In genomic region chr10:68127104-68127503, GRCm38 (mm10) we compare ENCODE assay signal across 13 mouse cellular contexts.
A peak's percentile ranks its signal among the peaks of the same experiment; 100 is the strongest.
DNase-seq lines count a peak whose midpoint lies in the region; ATAC-seq and TF ChIP-seq lines count a peak whose summit lies in the region.
"Had no signal": no experiment of that assay in that cellular context is flagged by ENCODE, and none has a peak within 500 bp of the region (broad histone marks: within the 10 kb centered on the region; RNA-seq: fewer than 3 reads in every experiment).

No protein-coding gene starts in this region.

- peaks cover 9% of the 10 kb centered on the region; the same call in 1 of the 2 replicates for H3K4me1 ChIP-seq in kidney, adult 2 months (ENCODE audit: control insufficient read depth, insufficient read depth, low read length)
- peaks cover 17% of the 10 kb centered on the region; the same call in 1 of the 2 replicates for H3K4me1 ChIP-seq in intestine, postnatal 0 days (replicated peaks; ENCODE audit: control insufficient read depth, insufficient read depth, low read length)
- H3K4me1 ChIP-seq in forebrain, postnatal 0 days (ENCODE audit: insufficient read depth) = 0 out of 2 replicates have a peak, but pooled peaks cover 3% of the 10 kb centered on the region

- peak; percentile 12 for ATAC-seq in CD4-positive, CD25-positive, alpha-beta regulatory T cell, adult 4 months
- peak; percentile 84 for ATAC-seq in intestine, postnatal 0 days
- no peak for ATAC-seq in forebrain, postnatal 0 days
- ATAC-seq: forebrain, embryonic 15.5 days; inflammation-experienced regulatory T-cells, adult 6 months had no signal

- no peak overlapping the region for H3K4me3 ChIP-seq in kidney, adult 2 months (ENCODE audit: insufficient read depth, low read depth, low read length)
- H3K4me3 ChIP-seq in intestine, postnatal 0 days (ENCODE audit: low read depth, low read length) = no peak overlapping the region
- no peak overlapping the region for H3K4me3 ChIP-seq in forebrain, postnatal 0 days (ENCODE audit: low read depth, low read length)
- H3K4me3 ChIP-seq: forebrain, embryonic 15.5 days; layer of hippocampus, adult 2 months had no signal

- DNase-seq in adrenal gland, adult (ENCODE audit: inconsistent age in 2 of 2, low spot score in 1 of 2) = peak; percentile 35 to 83
- DNase-seq in adrenal gland, adult 8-10 months = no peak
- DNase-seq in kidney, adult 2 months = no peak
- no peak for DNase-seq in kidney, adult 8-10 months
- DNase-seq in forebrain, postnatal 0 days = no peak
- no peak for DNase-seq in ovary, postnatal 10 days (ENCODE audit: low spot score)
- DNase-seq: cerebellum, adult 11-12 months had no signal

- no peak for TF ChIP-seq CTCF in kidney, adult 2 months (conservative IDR thresholded peaks at IDR 0.05; ENCODE audit: insufficient read depth, insufficient read length, low read depth, low read length)
- TF ChIP-seq CTCF in intestine, postnatal 0 days (IDR thresholded peaks at IDR 0.05; ENCODE audit: low read depth) = no peak
- no peak for TF ChIP-seq CTCF in forebrain, postnatal 0 days (IDR thresholded peaks at IDR 0.05; ENCODE audit: low read depth)

- peak overlapping the region; percentile 64 for H3K27ac ChIP-seq in kidney, adult 2 months (ENCODE audit: insufficient read depth, low read depth, low read length)
- H3K27ac ChIP-seq in intestine, postnatal 0 days (ENCODE audit: low read depth, low read length) = peak overlapping the region; percentile 70
- H3K27ac ChIP-seq in forebrain, postnatal 0 days (ENCODE audit: low read depth, low read length) = no peak overlapping the region
- H3K27ac ChIP-seq: forebrain, embryonic 15.5 days had no signal

- H3K9ac ChIP-seq in intestine, postnatal 0 days (ENCODE audit: low read depth, low read length) = no peak overlapping the region
- H3K9ac ChIP-seq in forebrain, postnatal 0 days = no peak overlapping the region
- H3K9ac ChIP-seq: forebrain, embryonic 15.5 days had no signal

- H3K4me2 ChIP-seq in intestine, postnatal 0 days (replicated peaks; ENCODE audit: low read depth) = peak overlapping the region; percentile 37; the same call in 1 of the 2 replicates
- H3K4me2 ChIP-seq in forebrain, postnatal 0 days (ENCODE audit: low read depth) = no peak overlapping the region
- H3K4me2 ChIP-seq: forebrain, embryonic 15.5 days had no signal

- WGBS in kidney, adult 2 months = 41% methylated on average over 2 of the region's 2 CpGs
- 36% methylated on average over 2 of the region's 2 CpGs for WGBS in intestine, postnatal 0 days
- 81% methylated on average over 2 of the region's 2 CpGs for WGBS in forebrain, postnatal 0 days

- TF ChIP-seq POLR2A in kidney, adult 2 months (IDR thresholded peaks at IDR 0.05; ENCODE audit: low read depth, low read length) = no peak

- H3K27me3 ChIP-seq in kidney, adult 2 months (replicated peaks; ENCODE audit: control insufficient read depth, insufficient read depth, low read length) = no peaks in the 10 kb centered on the region
- no peaks in the 10 kb centered on the region for H3K27me3 ChIP-seq in intestine, postnatal 0 days (replicated peaks; ENCODE audit: control insufficient read depth, insufficient read depth, low read length)
- no peaks in the 10 kb centered on the region for H3K27me3 ChIP-seq in forebrain, postnatal 0 days (ENCODE audit: insufficient read depth, low read length)
- H3K27me3 ChIP-seq: forebrain, embryonic 15.5 days had no signal

- H3K9me3 ChIP-seq in intestine, postnatal 0 days (ENCODE audit: control insufficient read depth) = no peaks in the 10 kb centered on the region
- no peaks in the 10 kb centered on the region for H3K9me3 ChIP-seq in forebrain, postnatal 0 days (ENCODE audit: low read length)
- H3K9me3 ChIP-seq: forebrain, embryonic 15.5 days had no signal

- peaks cover 15% of the 10 kb centered on the region for H3K36me3 ChIP-seq in kidney, adult 2 months (ENCODE audit: control insufficient read depth, insufficient read depth, low read length)
- peaks cover 31% of the 10 kb centered on the region for H3K36me3 ChIP-seq in intestine, postnatal 0 days (ENCODE audit: control insufficient read depth, insufficient read depth)
- H3K36me3 ChIP-seq in forebrain, postnatal 0 days (ENCODE audit: insufficient read depth) = no peaks in the 10 kb centered on the region
- H3K36me3 ChIP-seq: forebrain, embryonic 15.5 days; G1E had no signal

Comparison
In these comparisons a context has a peak if more than half of its experiments do, and no peak if none do; other contexts are left out.
1. DNase-seq: peak in adrenal gland, adult (2 of 2); none in adrenal gland, adult 8-10 months (single experiment), kidney, adult 2 months (single experiment), kidney, adult 8-10 months (0 of 2), forebrain, postnatal 0 days (single experiment) and ovary, postnatal 10 days (single experiment).